Mouse (Mus musculus) thymus, postnatal 10 days (tissue): ENCODE results near the gene Zfp872.
A peak's percentile ranks its signal among the peaks of the same experiment; 100 is the strongest.
"Not testable (repeated sequence)": the region's sequence is repeated elsewhere in the genome, so short reads cannot be mapped to it uniquely, and the experiment has no call there.

Experiments used
- DNase-seq, 2 experiments: peaks; one replicate each; pipeline ENCODE4 v3.0.0; 2021; ENCODE audit warnings: low spot score in 2 of 2

Gene Zfp872

GRCm38 (mm10) chr9:22169327-22169726, 18.6 kb upstream of the Zfp872 start:
- DNase-seq, result no peak

- no peak for DNase-seq
Observed at GRCm38 (mm10) chr9:22172318-22172717, 15.6 kb upstream of the Zfp872 start.

- no peak for DNase-seq
Observed at GRCm38 (mm10) chr9:22196412-22196811, 8.5 kb downstream of the Zfp872 start.

GRCm38 (mm10) chr9:22213785-22214194, 25.9 kb downstream of the Zfp872 start:
- no peak for DNase-seq

- no peak for DNase-seq
Observed at GRCm38 (mm10) chr9:22214549-22214948, 26.7 kb downstream of the Zfp872 start.

- DNase-seq, result no peak
Observed at GRCm38 (mm10) chr9:22216705-22217104, 28.8 kb downstream of the Zfp872 start.

- DNase-seq, result no peak
Observed at GRCm38 (mm10) chr9:22217858-22218493, 30.1 kb downstream of the Zfp872 start.

GRCm38 (mm10) chr9:22224066-22224465, 36.2 kb downstream of the Zfp872 start:
- no peak for DNase-seq

GRCm38 (mm10) chr9:22224536-22225503, 36.9 kb downstream of the Zfp872 start:
- peak; percentile 29 to 53 for DNase-seq

GRCm38 (mm10) chr9:22225581-22226388, 37.9 kb downstream of the Zfp872 start, which contains the start of gene Zfp809:
Gene Zfp809, plus strand, starts transcription at chr9:22225714.
- peak; percentile 99 to 100 for DNase-seq

GRCm38 (mm10) chr9:22226389-22226673, 38.4 kb downstream of the Zfp872 start:
- DNase-seq, result not testable (repeated sequence)

GRCm38 (mm10) chr9:22226846-22227245, 39.0 kb downstream of the Zfp872 start:
- no peak for DNase-seq

- DNase-seq, result no peak
Observed at GRCm38 (mm10) chr9:22229386-22230026, 41.6 kb downstream of the Zfp872 start.

- DNase-seq, result no peak
Observed at GRCm38 (mm10) chr9:22230061-22230460, 42.2 kb downstream of the Zfp872 start.

GRCm38 (mm10) chr9:22230556-22230955, 42.7 kb downstream of the Zfp872 start:
- DNase-seq, result no peak

GRCm38 (mm10) chr9:22240001-22240400, 52.1 kb downstream of the Zfp872 start:
- no peak for DNase-seq

GRCm38 (mm10) chr9:22244242-22244641, 56.4 kb downstream of the Zfp872 start:
- no peak for DNase-seq
